Mouse (Mus musculus): ENCODE measurements around the gene Gm27027. TPM values are rescaled to one million over a fixed set of nuclear protein-coding genes. Genes with fewer than 3 reads are reported as not detected.

Gene Gm27027
- 0.23 TPM in 1 of 2 replicates, not detected in the other for polyA plus RNA-seq (2012; rRNA removed)

DNA sequence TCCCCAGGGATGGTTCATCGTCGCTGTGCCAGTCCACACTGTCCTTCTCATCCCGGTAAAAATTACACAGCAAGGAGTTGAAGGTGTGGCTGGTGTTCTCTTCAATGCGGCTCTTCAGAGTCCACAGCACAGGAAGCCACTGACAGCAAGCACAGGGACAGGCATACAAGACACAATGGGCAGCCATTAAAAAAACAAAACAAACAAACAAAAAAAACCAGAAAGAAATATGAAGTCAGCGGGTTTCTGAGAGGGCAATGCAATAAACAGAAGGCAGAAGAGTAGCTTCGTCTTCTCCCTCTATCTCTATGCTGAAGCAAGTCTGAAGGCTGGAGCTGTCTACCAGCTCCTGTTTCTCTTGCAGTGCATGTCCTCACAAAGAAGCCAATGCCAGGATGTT lies at the start of gene Gm27027:
Gene Gm27027 (minus strand): TSS at position 101 of the 400 bp plus-strand sequence.

DNA sequence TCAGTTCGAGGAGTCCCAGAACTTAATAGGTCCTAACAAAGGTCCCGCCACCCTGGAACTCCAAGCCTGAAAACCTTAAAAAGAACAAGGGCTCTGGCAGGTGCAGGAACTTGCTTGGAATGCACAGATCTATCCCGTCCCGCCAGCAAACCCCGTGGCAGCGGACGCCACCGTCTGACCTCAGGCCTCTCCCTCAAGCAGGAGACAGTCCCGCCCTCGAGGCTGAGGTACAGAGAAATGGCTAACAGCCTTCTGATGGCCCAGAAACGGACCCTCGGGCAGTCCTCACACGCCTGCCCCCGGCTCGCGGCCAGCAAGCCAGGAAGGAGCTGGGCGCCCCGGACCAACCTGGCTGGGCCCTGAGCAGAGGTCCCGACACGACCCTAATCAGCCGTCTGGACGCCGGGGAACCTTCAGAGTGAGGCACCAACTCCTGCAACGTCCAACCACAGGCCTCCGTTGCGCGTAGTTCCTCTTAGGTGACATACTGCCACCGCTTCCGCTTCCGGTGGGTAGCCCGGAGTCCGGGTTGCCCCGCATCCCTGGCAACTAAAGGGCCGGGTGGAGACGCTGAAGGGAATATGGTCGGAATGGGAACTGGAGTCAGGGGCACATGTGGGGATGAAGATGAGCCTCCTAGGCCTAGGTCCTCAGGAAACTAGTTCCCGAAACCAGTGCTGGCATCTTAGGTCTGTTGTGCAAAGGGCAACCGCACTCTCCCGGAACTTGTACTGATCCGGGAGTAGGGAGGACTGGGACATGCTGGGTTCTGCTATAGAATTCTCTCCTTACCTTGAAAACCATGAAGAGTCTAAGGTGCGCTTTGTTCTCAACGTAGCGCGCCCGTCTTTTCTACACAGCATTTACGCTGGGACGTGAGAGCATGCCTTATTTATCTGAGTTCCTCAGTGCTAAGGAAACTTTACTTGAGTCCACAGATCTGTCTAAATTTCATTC lies 14.5 kb upstream of the Gm27027 start, which contains the start of gene Alkbh3:
Gene Alkbh3 (minus strand): TSS at position 473 of the 957 bp plus-strand sequence.

GRCm38 (mm10) chr2:93956908-93957784 lies 39.0 kb downstream of the Gm27027 start, which contains the start of gene Gm13889:
Gene Gm13889 (minus strand): TSS chr2:93957201.

Other genes starting within 250 kb of the Gm27027 start
- 41.7 and 51.9 TPM in 2 replicates for gene Ext2, start 173.8 kb downstream of the Gm27027 start, polyA plus RNA-seq (2012; rRNA removed)
- gene Accs, start 146.4 kb downstream of the Gm27027 start, polyA plus RNA-seq (2012; rRNA removed), result 26.8 and 27.5 TPM in 2 replicates
- 0.45 and 0.55 TPM in 2 replicates for gene Accsl, start 127.2 kb downstream of the Gm27027 start, polyA plus RNA-seq (2012; rRNA removed)
- gene Gm13889, start 39.2 kb downstream of the Gm27027 start, polyA plus RNA-seq (2012; rRNA removed), result 29.7 and 47.7 TPM in 2 replicates
- gene Alkbh3, start 14.5 kb upstream of the Gm27027 start, polyA plus RNA-seq (2012; rRNA removed), result 56.4 and 63.1 TPM in 2 replicates
- gene Hsd17b12, start 161.6 kb upstream of the Gm27027 start, polyA plus RNA-seq (2012; rRNA removed), result 73.5 and 83.1 TPM in 2 replicates